Mouse (Mus musculus): ENCODE data around the gene Rps27l. TPM values are rescaled to one million over a fixed set of nuclear protein-coding genes. Genes with fewer than 3 reads are reported as not detected.
A peak's percentile ranks its signal among the peaks of the same experiment; 100 is the strongest.

Gene Rps27l
- total and polyA plus RNA-seq, 3 experiments = 469 to 502 TPM; not detected in 1

GRCm38 (mm10) chr9:66985377-66985776 lies 39.5 kb downstream of the Rps27l start:
- H3K27ac ChIP-seq (ENCODE audit: control insufficient read depth, low read depth, low read length) = no peak overlapping the region
- H3K27me3 ChIP-seq (ENCODE audit: control insufficient read depth in 1 of 2, insufficient read depth in 2 of 2, low read length in 2 of 2) = no peaks in the 10 kb centered on the region
- H3K4me3 ChIP-seq (ENCODE audit: control insufficient read depth in 1 of 2, insufficient read depth in 1 of 2, low read depth in 2 of 2, low read length in 2 of 2) = no peak overlapping the region
- peaks cover 10 to 30% of the 10 kb centered on the region in 2 experiments for H3K4me1 ChIP-seq (ENCODE audit: control insufficient read depth in 1 of 2, insufficient read depth in 2 of 2, low read length in 2 of 2)
- no peaks in the 10 kb centered on the region for H3K9me3 ChIP-seq (replicated peaks; ENCODE audit: insufficient read depth, low read length)
- peaks cover 0 to 29% of the 10 kb centered on the region in 2 experiments; a peak in 2 of 4 replicates for H3K36me3 ChIP-seq (ENCODE audit: control insufficient read depth in 1 of 2, insufficient read depth in 2 of 2, low read length in 2 of 2)
- H3K79me2 ChIP-seq (ENCODE audit: control insufficient read depth, insufficient read depth, low read length, poor library complexity) = no peaks in the 10 kb centered on the region
- no peak overlapping the region for H3K9ac ChIP-seq (ENCODE audit: control insufficient read depth, low read depth, low read length, poor library complexity, severe bottlenecking)
- no peak for DNase-seq (ENCODE audit: low read depth, low spot score)
- TF ChIP-seq CTCF (IDR thresholded peaks at IDR 0.05 in 2 of 3, conservative IDR thresholded peaks at IDR 0.05 in 1 of 3; ENCODE audit: control insufficient read depth in 1 of 3, insufficient read depth in 1 of 3, low read depth in 2 of 3, low read length in 3 of 3, poor library complexity in 1 of 3, severe bottlenecking in 1 of 3) = no peak
- no peak for TF ChIP-seq E2F4 (IDR thresholded peaks at IDR 0.05; ENCODE audit: borderline replicate concordance, low read depth, low read length)
- no peak for TF ChIP-seq ZC3H11A (IDR thresholded peaks at IDR 0.05; ENCODE audit: low read depth, low read length)
- TF ChIP-seq ZNF384 (IDR thresholded peaks at IDR 0.05; ENCODE audit: low read depth, low read length) = no peak
- no peak for TF ChIP-seq HCFC1 (IDR thresholded peaks at IDR 0.05; ENCODE audit: low read depth, low read length)
- TF ChIP-seq MYB (IDR thresholded peaks at IDR 0.05; ENCODE audit: low read depth, low read length) = no peak
- TF ChIP-seq CHD1 (IDR thresholded peaks at IDR 0.05; ENCODE audit: low read depth, low read length) = no peak
- TF ChIP-seq EP300 (IDR thresholded peaks at IDR 0.05; ENCODE audit: low read depth in 1 of 2, low read length in 2 of 2) = no peak
- TF ChIP-seq SMC3 (IDR thresholded peaks at IDR 0.05; ENCODE audit: low read depth, low read length) = no peak
- no peak for TF ChIP-seq JUND (IDR thresholded peaks at IDR 0.05; ENCODE audit: low read depth, low read length)
- TF ChIP-seq ELF1 (IDR thresholded peaks at IDR 0.05; ENCODE audit: low read depth, low read length) = no peak
- TF ChIP-seq MAFK (IDR thresholded peaks at IDR 0.05; ENCODE audit: borderline replicate concordance, low read depth, low read length) = no peak
- TF ChIP-seq ZMIZ1 (IDR thresholded peaks at IDR 0.05; ENCODE audit: low read depth, low read length) = no peak
- no peak for TF ChIP-seq TAL1 (IDR thresholded peaks at IDR 0.05; ENCODE audit: low read length)
- TF ChIP-seq MEF2A (IDR thresholded peaks at IDR 0.05; ENCODE audit: extremely low read depth, insufficient replicate concordance, low read depth, low read length, poor library complexity, severe bottlenecking) = no peak
- TF ChIP-seq NELFE (IDR thresholded peaks at IDR 0.05; ENCODE audit: low read depth, low read length) = no peak
- no peak for TF ChIP-seq CHD2 (IDR thresholded peaks at IDR 0.05; ENCODE audit: low read length)
- no peak for TF ChIP-seq ZKSCAN1 (IDR thresholded peaks at IDR 0.05; ENCODE audit: low read depth, low read length)
- TF ChIP-seq POLR2AphosphoS2 (IDR thresholded peaks at IDR 0.05; ENCODE audit: low read length) = no peak
- TF ChIP-seq RAD21 (IDR thresholded peaks at IDR 0.05; ENCODE audit: low read depth, low read length) = no peak

DNA sequence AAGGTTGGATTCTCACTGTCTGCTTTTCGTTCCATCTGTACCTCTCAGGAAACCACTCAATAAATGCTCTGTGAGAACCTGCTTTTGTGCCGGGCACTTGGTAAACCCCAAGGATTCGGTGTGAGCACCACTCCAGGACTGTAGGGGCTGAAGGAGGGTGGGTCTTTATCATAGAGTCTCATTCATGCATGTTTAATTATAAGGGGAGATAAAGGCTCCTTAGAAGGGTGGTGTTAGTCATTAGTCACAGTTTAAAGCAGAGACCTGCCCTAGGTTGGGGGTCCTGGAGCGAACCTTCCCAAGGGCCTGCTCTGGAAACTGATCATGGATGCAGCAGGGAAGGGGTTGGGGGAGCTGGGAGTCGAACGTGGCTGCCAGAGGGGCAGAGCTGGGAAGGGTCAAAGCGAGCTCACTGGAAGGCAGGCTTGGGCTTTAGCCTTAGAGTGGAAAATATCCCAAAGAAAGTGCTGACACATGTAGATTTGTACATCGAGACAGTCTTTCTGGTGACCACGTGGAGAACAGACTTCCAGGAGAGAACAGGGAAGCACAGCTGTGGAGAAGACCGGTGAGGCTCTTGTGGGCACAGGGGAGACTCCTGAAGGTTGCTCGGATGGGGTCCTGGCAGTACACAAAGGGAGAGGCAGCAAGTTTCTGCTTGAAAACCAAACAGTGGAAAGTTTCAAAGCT lies 42.5 kb downstream of the Rps27l start:
- no peaks in the 10 kb centered on the region for H3K27me3 ChIP-seq (ENCODE audit: control insufficient read depth in 1 of 2, insufficient read depth in 2 of 2, low read length in 2 of 2)
- H3K27ac ChIP-seq (ENCODE audit: control insufficient read depth, low read depth, low read length) = peak overlapping the region; percentile 95
- peak overlapping the region; percentile 34 to 37 for H3K4me3 ChIP-seq (ENCODE audit: control insufficient read depth in 1 of 2, insufficient read depth in 1 of 2, low read depth in 2 of 2, low read length in 2 of 2)
- no peaks in the 10 kb centered on the region for H3K79me2 ChIP-seq (ENCODE audit: control insufficient read depth, insufficient read depth, low read length, poor library complexity)
- H3K4me1 ChIP-seq (ENCODE audit: control insufficient read depth in 1 of 2, insufficient read depth in 2 of 2, low read length in 2 of 2) = peaks cover 12 to 44% of the 10 kb centered on the region in 2 experiments
- no peaks in the 10 kb centered on the region for H3K9me3 ChIP-seq (replicated peaks; ENCODE audit: insufficient read depth, low read length)
- peaks cover 0 to 40% of the 10 kb centered on the region in 2 experiments; a peak in 2 of 4 replicates for H3K36me3 ChIP-seq (ENCODE audit: control insufficient read depth in 1 of 2, insufficient read depth in 2 of 2, low read length in 2 of 2)
- peak; percentile 57 for DNase-seq (ENCODE audit: low read depth, low spot score)
- peak overlapping the region; percentile 66 for H3K9ac ChIP-seq (ENCODE audit: control insufficient read depth, low read depth, low read length, poor library complexity, severe bottlenecking)
- TF ChIP-seq CHD2 (IDR thresholded peaks at IDR 0.05; ENCODE audit: low read length) (no peak; the same call in 1 of the 2 replicates), ETS1 (IDR thresholded peaks at IDR 0.05; ENCODE audit: low read depth, low read length) (0 out of 2 replicates have a peak, but pooled peaks have one; percentile 41), USF1 (IDR thresholded peaks at IDR 0.05; ENCODE audit: low read depth, low read length) (peak; percentile 33; the same call in 1 of the 2 replicates), POLR2AphosphoS5 (IDR thresholded peaks at IDR 0.05; ENCODE audit: borderline replicate concordance, low read depth, low read length) (no peak), MYC (IDR thresholded peaks at IDR 0.05; ENCODE audit: low read depth, low read length) (0 out of 2 replicates have a peak, but pooled peaks have one; percentile 15), TAL1 (IDR thresholded peaks at IDR 0.05; ENCODE audit: low read length) (peak; percentile 34), POLR2AphosphoS2 (IDR thresholded peaks at IDR 0.05; ENCODE audit: low read length) (no peak), HCFC1 (IDR thresholded peaks at IDR 0.05; ENCODE audit: low read depth, low read length) (0 out of 2 replicates have a peak, but pooled peaks have one; percentile 31), CHD1 (IDR thresholded peaks at IDR 0.05; ENCODE audit: low read depth, low read length) (0 out of 2 replicates have a peak, but pooled peaks have one; percentile 22), TBP (IDR thresholded peaks at IDR 0.05; ENCODE audit: low read depth, low read length) (no peak), MAZ (IDR thresholded peaks at IDR 0.05; ENCODE audit: low read depth, low read length) (peak; percentile 76; the same call in 1 of the 2 replicates), TCF12 (IDR thresholded peaks at IDR 0.05; ENCODE audit: low read depth, low read length) (peak; percentile 73), CTCF (IDR thresholded peaks at IDR 0.05 in 2 of 3, conservative IDR thresholded peaks at IDR 0.05 in 1 of 3; ENCODE audit: control insufficient read depth in 1 of 3, insufficient read depth in 1 of 3, low read depth in 2 of 3, low read length in 3 of 3, poor library complexity in 1 of 3, severe bottlenecking in 1 of 3) (no peak), RAD21 (IDR thresholded peaks at IDR 0.05; ENCODE audit: low read depth, low read length) (no peak), EP300 (IDR thresholded peaks at IDR 0.05; ENCODE audit: low read depth in 1 of 2, low read length in 2 of 2) (peak; percentile 56 to 64), ZNF384 (IDR thresholded peaks at IDR 0.05; ENCODE audit: low read depth, low read length) (no peak), MAFK (IDR thresholded peaks at IDR 0.05; ENCODE audit: borderline replicate concordance, low read depth, low read length) (peak; percentile 59; the same call in 1 of the 2 replicates), GATA1 (IDR thresholded peaks at IDR 0.05; ENCODE audit: low read depth, low read length) (peak; percentile 72)

Measured in MEL (cell line).